Mouse (Mus musculus): Measurements from ENCODE around the gene Gfy.

DNA sequence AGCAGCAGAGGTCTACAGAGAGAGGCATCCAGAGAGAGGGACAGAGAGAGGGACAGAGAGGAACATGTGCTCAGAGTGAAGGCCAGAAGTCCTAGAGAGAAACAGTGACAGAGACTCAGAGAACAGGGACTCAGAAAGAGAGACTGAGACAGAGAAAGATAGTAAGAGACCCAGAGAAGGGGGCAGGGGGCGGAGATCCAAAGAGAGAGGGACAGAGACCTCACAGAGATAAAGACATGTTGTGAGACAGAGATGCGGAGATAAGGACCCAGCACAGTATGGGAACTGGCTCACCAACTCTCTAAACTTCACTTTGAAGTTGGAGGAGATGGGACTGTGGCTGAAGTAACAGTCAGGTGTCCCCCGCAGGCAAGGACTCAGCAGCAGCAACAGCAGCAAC lies 44.0 kb downstream of the Gfy start:
- TF ChIP-seq CTCF (IDR thresholded peaks at IDR 0.05; ENCODE audit: extremely low read depth, insufficient read depth, insufficient read length, insufficient replicate concordance) (no peak), POLR2A (IDR thresholded peaks at IDR 0.05; ENCODE audit: low read depth, low read length) (no peak)

All from spleen, adult 2 months (tissue).